Mouse (Mus musculus): ENCODE measurements around the gene Rbfox2.
A peak's percentile ranks its signal among the peaks of the same experiment; 100 is the strongest.

DNA sequence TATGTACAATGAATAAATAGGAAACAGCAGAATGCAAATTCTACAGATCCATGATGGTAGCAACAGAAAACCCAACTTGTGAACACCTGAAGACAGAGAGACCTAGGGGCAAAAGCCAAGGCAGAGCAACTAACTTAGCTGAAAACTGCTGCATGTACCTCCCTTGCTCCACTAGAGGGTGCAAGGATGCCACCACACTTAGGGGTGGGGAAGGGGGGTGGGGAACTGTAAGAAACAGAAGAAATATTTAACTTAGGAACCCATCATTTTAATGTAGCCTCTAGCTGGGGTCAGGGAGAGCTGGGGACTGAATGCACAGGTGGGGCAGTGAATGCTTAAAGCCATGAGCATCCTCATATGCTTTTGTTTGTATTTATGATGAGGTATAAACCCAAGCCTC, 81.5 kb downstream of the Rbfox2 start:
- TF ChIP-seq CTCF (IDR thresholded peaks at IDR 0.05; ENCODE audit: borderline replicate concordance, insufficient read depth, low read length) = peak; percentile 76; the same call in 1 of the 2 replicates
- TF ChIP-seq POLR2A (IDR thresholded peaks at IDR 0.05; ENCODE audit: low read depth, low read length) = no peak
